Mouse (Mus musculus) leukemia stem cell, adult 10-12 weeks (primary cell): ENCODE measurements around the gene Gm8206. TPM values are rescaled to one million over a fixed set of nuclear protein-coding genes. Genes with fewer than 3 reads are reported as not detected.

Experiments
- polyA plus RNA-seq: library from polyadenylated mRNA; stranded (reverse); fragments of >175 nt; gene quantifications from 2 replicates; pipeline ENCODE4 v1.2.3, GENCODE M21; 2012; ENCODE audit warnings: low replicate concordance

Gm8206 gene
- not detected in 2 replicates for polyA plus RNA-seq

DNA sequence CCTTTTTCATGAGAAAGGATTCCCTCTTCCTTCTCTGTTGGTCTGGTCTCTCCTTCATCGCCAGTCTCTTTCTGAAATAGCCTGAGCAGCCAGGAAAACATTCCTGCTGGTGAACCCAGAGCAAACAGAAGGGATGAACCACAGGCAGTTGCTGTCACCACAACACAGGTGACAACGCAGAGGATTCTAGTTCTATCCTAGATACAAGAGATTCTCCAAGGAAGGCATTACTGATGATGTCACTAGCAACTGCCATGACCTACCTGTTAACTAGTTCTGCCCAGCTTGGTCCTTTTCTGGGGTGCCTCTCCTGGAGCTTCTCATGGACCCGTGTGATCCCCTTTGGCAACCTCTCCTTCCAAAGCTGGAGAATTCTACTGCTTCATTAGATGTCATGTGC is at the start of gene Gm8206:
TSS of gene Gm8206 (minus strand) at position 101 of the 400 bp plus-strand sequence.

GRCm38 (mm10) chr14:6125707-6126106 is 32.0 kb upstream of the Gm8206 start, which contains the start of gene Gm3476:
TSS of gene Gm3476 (minus strand) at chr14:6125807.

GRCm38 (mm10) chr14:6108272-6108925 is 14.7 kb upstream of the Gm8206 start, which contains the start of gene Gm3468:
TSS of gene Gm3468 (minus strand) at chr14:6108665.

DNA sequence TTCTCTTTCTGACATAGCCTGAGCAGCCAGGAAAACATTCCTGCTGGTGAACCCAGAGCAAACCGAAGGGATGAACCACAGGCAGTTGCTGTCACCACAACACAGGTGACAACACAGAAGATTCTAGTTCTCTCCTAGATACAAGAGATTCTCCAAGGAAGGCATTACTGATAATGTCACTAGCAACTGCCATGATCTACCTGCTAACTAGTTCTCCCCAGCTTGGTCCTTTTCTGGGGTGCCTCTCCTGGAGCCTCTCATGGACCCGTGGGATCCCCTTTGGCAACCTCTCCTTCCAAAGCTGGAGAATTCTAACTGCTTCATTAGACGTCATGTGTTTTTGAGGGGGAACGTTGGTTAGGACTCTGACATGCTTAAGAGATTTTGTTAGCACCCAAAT is 35.6 kb downstream of the Gm8206 start, which contains the start of gene Gm6337:
TSS of gene Gm6337 (minus strand) at position 101 of the 400 bp plus-strand sequence.

DNA sequence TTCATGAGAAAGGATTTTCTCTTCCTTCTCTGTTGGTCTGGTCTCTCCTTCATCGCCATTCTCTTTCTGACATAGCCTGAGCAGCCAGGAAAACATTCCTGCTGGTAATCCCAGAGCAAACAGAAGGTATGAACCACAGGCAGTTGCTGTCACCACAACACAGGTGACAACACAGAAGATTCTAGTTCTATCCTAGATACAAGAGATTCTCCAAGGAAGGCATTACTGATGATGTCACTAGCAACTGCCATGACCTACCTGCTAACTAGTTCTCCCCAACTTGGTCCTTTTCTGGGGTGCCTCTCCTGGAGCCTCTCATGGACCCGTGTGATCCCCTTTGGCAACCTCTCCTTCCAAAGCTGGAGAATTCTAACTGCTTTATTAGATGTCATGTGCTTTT is 114.7 kb downstream of the Gm8206 start, which contains the start of gene Gm3453:
TSS of gene Gm3453 (minus strand) at position 101 of the 400 bp plus-strand sequence.

Other genes starting within 250 kb of the Gm8206 start
- gene Gm8237, start 213.6 kb downstream of the Gm8206 start, polyA plus RNA-seq, result not detected in 2 replicates
- not detected in 2 replicates for gene Gm3248, start 132.2 kb downstream of the Gm8206 start, polyA plus RNA-seq
- not detected in 2 replicates for gene Gm3453, start 114.8 kb downstream of the Gm8206 start, polyA plus RNA-seq
- gene Gm6337, start 35.7 kb downstream of the Gm8206 start, polyA plus RNA-seq, result not detected in 2 replicates
- not detected in 2 replicates for gene Gm3468, start 14.7 kb upstream of the Gm8206 start, polyA plus RNA-seq
- gene Gm3476, start 31.9 kb upstream of the Gm8206 start, polyA plus RNA-seq, result not detected in 2 replicates
- not detected in 2 replicates for gene Gm21560, start 125.3 kb upstream of the Gm8206 start, polyA plus RNA-seq
- not detected in 2 replicates for gene Gm3411, start 193.3 kb upstream of the Gm8206 start, polyA plus RNA-seq
- not detected in 2 replicates for gene Gm21103, start 210.9 kb upstream of the Gm8206 start, polyA plus RNA-seq
- gene Gm3618, start 249.7 kb upstream of the Gm8206 start, polyA plus RNA-seq, result not detected in 2 replicates